Mouse (Mus musculus): ENCODE measurements at regions not wholly inside any gene's neighbourhood (a gene's known extent, or its start where the extent isn't known, plus 50 kb on each side); places are given as distances from the start of the nearest gene placed in this dataset.

DNA sequence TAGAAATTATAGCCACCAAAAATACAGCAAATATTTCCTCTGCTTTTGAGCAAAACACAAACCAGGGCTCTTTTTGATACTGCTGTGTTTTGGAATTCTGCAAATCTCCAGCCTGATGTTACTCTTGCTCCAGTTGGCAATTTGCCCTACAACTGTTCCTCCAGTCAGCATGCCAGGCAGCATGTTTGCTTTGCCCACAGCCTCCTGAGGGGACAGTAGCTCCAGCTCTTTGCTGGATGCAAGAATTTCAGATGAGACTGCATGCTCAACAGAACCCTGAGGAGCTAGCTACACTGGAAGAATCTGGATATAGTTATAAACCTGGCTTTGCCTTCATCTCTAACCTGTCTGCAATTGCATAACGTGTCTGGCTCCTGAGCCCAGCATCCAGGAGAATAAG is 141.7 kb downstream of the Fam76b start:
- H3K4me2 ChIP-seq (ENCODE audit: low read depth) = no peak overlapping the region

GRCm38 (mm10) chr9:13973600-13973999 is 146.1 kb downstream of the Fam76b start:
- no peak overlapping the region for H3K27ac ChIP-seq
- no peaks in the 10 kb centered on the region for H3K27me3 ChIP-seq (ENCODE audit: control insufficient read depth, insufficient read depth, low read length)
- ATAC-seq (ENCODE audit: insufficient read depth) (no peak), DNase-seq (ENCODE audit: low read depth in 3 of 3, low spot score in 3 of 3) (no peak)
- no peaks in the 10 kb centered on the region for H3K9me3 ChIP-seq (ENCODE audit: control insufficient read depth, low read length)
- H3K4me2 ChIP-seq (ENCODE audit: low read depth) = no peak overlapping the region
- H3K4me3 ChIP-seq (ENCODE audit: insufficient read depth in 1 of 2, low read depth in 2 of 2, low read length in 2 of 2) = no peak overlapping the region
- no peaks in the 10 kb centered on the region for H3K4me1 ChIP-seq (replicated peaks; ENCODE audit: control insufficient read depth in 2 of 2, insufficient read depth in 2 of 2, low read length in 1 of 2)
- WGBS (ENCODE audit: insufficient replicate concordance) = 35% methylated on average over 4 of the region's 4 CpGs
- H3K9ac ChIP-seq (replicated peaks) = no peak overlapping the region
- TF ChIP-seq EP300 (IDR thresholded peaks at IDR 0.05; ENCODE audit: low read depth) (no peak), CTCF (IDR thresholded peaks at IDR 0.05; ENCODE audit: low read depth) (no peak)
- no peaks in the 10 kb centered on the region for H3K36me3 ChIP-seq (replicated peaks; ENCODE audit: control insufficient read depth, insufficient read depth, low read depth)

More for the DNA sequence above, 141.7 kb downstream of the Fam76b start:
- ATAC-seq (ENCODE audit: insufficient read depth) (no peak), DNase-seq (ENCODE audit: low read depth in 3 of 3, low spot score in 3 of 3) (no peak)
- H3K9me3 ChIP-seq (ENCODE audit: control insufficient read depth, low read length) = no peaks in the 10 kb centered on the region
- no peak overlapping the region for H3K27ac ChIP-seq
- no peak overlapping the region for H3K4me3 ChIP-seq (ENCODE audit: insufficient read depth in 1 of 2, low read depth in 2 of 2, low read length in 2 of 2)
- H3K36me3 ChIP-seq (replicated peaks; ENCODE audit: control insufficient read depth, insufficient read depth, low read depth) = no peaks in the 10 kb centered on the region
- no peak overlapping the region for H3K9ac ChIP-seq (replicated peaks)
- no peaks in the 10 kb centered on the region for H3K27me3 ChIP-seq (ENCODE audit: control insufficient read depth, insufficient read depth, low read length)
- 42% methylated on average over 1 of the region's 1 CpGs for WGBS (ENCODE audit: insufficient replicate concordance)
- H3K4me1 ChIP-seq (replicated peaks; ENCODE audit: control insufficient read depth in 2 of 2, insufficient read depth in 2 of 2, low read length in 1 of 2) = no peaks in the 10 kb centered on the region
- no peak for TF ChIP-seq CTCF (IDR thresholded peaks at IDR 0.05; ENCODE audit: low read depth)

DNA sequence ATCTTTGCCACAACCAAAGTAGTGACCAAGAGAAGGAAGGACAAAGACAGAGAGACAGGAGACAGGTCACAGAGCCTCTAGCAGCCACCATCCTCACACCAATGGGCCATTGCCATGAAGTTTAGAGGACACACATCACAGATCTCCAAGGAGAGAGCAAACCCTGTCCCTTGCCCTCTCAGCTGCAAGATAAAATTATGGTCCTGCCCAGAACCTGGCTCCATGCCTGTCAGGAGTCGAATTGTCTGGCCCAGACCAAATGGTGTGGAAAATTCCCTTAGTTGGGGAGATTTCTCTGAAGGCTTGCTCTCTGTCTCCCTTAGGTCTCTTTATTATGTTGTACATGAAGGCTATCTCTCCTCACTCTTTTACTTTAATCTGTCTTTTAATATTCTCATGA is 147.4 kb downstream of the Fam76b start:
- Histone ChIP-seq H3K9me3 (ENCODE audit: control insufficient read depth, low read length) (no peaks in the 10 kb centered on the region), H3K4me3 (ENCODE audit: insufficient read depth in 1 of 2, low read depth in 2 of 2, low read length in 2 of 2) (no peak overlapping the region), H3K9ac (replicated peaks) (no peak overlapping the region), H3K4me2 (ENCODE audit: low read depth) (no peak overlapping the region), H3K27me3 (ENCODE audit: control insufficient read depth, insufficient read depth, low read length) (no peaks in the 10 kb centered on the region), H3K27ac (no peak overlapping the region), H3K36me3 (replicated peaks; ENCODE audit: control insufficient read depth, insufficient read depth, low read depth) (no peaks in the 10 kb centered on the region), H3K4me1 (replicated peaks; ENCODE audit: control insufficient read depth in 2 of 2, insufficient read depth in 2 of 2, low read length in 1 of 2) (no peaks in the 10 kb centered on the region)
- DNase-seq (ENCODE audit: low read depth in 3 of 3, low spot score in 3 of 3) (no peak), ATAC-seq (ENCODE audit: insufficient read depth) (no peak)
- no peak for TF ChIP-seq EP300 (IDR thresholded peaks at IDR 0.05; ENCODE audit: low read depth)
- TF ChIP-seq CTCF (IDR thresholded peaks at IDR 0.05; ENCODE audit: low read depth) = no peak
- 44% methylated on average over 1 of the region's 1 CpGs for WGBS (ENCODE audit: insufficient replicate concordance)

- no peak overlapping the region for H3K4me2 ChIP-seq (ENCODE audit: low read depth)
- DNase-seq (ENCODE audit: low read depth in 3 of 3, low spot score in 3 of 3) (no peak), ATAC-seq (ENCODE audit: insufficient read depth) (no peak)
- no peak overlapping the region for H3K9ac ChIP-seq (replicated peaks)
- 36% methylated on average over 6 of the region's 6 CpGs for WGBS (ENCODE audit: insufficient replicate concordance)
- H3K4me3 ChIP-seq (ENCODE audit: insufficient read depth in 1 of 2, low read depth in 2 of 2, low read length in 2 of 2) = no peak overlapping the region
- no peaks in the 10 kb centered on the region for H3K36me3 ChIP-seq (replicated peaks; ENCODE audit: control insufficient read depth, insufficient read depth, low read depth)
- TF ChIP-seq CTCF (IDR thresholded peaks at IDR 0.05; ENCODE audit: low read depth) = no peak
- no peak for TF ChIP-seq EP300 (IDR thresholded peaks at IDR 0.05; ENCODE audit: low read depth)
- H3K27me3 ChIP-seq (ENCODE audit: control insufficient read depth, insufficient read depth, low read length) = no peaks in the 10 kb centered on the region
- H3K27ac ChIP-seq = no peak overlapping the region
- H3K4me1 ChIP-seq (replicated peaks; ENCODE audit: control insufficient read depth in 2 of 2, insufficient read depth in 2 of 2, low read length in 1 of 2) = no peaks in the 10 kb centered on the region
- no peaks in the 10 kb centered on the region for H3K9me3 ChIP-seq (ENCODE audit: control insufficient read depth, low read length)
These were observed 151.3 kb downstream of the Fam76b start for GRCm38 (mm10) chr9:13978842-13979241.

GRCm38 (mm10) chr9:13987486-13987885 is 160.0 kb downstream of the Fam76b start:
- TF ChIP-seq CTCF (IDR thresholded peaks at IDR 0.05; ENCODE audit: low read depth) = no peak
- Histone ChIP-seq H3K36me3 (replicated peaks; ENCODE audit: control insufficient read depth, insufficient read depth, low read depth) (no peaks in the 10 kb centered on the region), H3K9me3 (ENCODE audit: control insufficient read depth, low read length) (no peaks in the 10 kb centered on the region), H3K27me3 (ENCODE audit: control insufficient read depth, insufficient read depth, low read length) (no peaks in the 10 kb centered on the region), H3K27ac (no peak overlapping the region), H3K4me2 (ENCODE audit: low read depth) (no peak overlapping the region), H3K4me1 (replicated peaks; ENCODE audit: control insufficient read depth in 2 of 2, insufficient read depth in 2 of 2, low read length in 1 of 2) (no peaks in the 10 kb centered on the region), H3K4me3 (ENCODE audit: insufficient read depth in 1 of 2, low read depth in 2 of 2, low read length in 2 of 2) (no peak overlapping the region), H3K9ac (replicated peaks) (no peak overlapping the region)
- DNase-seq (ENCODE audit: low read depth in 3 of 3, low spot score in 3 of 3) (no peak), ATAC-seq (ENCODE audit: insufficient read depth) (no peak)
- 67% methylated on average over 8 of the region's 8 CpGs for WGBS (ENCODE audit: insufficient replicate concordance)

- Histone ChIP-seq H3K36me3 (replicated peaks; ENCODE audit: control insufficient read depth, insufficient read depth, low read depth) (no peaks in the 10 kb centered on the region), H3K9ac (replicated peaks) (no peak overlapping the region), H3K9me3 (ENCODE audit: control insufficient read depth, low read length) (no peaks in the 10 kb centered on the region), H3K4me1 (replicated peaks; ENCODE audit: control insufficient read depth in 2 of 2, insufficient read depth in 2 of 2, low read length in 1 of 2) (no peaks in the 10 kb centered on the region), H3K4me3 (ENCODE audit: insufficient read depth in 1 of 2, low read depth in 2 of 2, low read length in 2 of 2) (no peak overlapping the region), H3K4me2 (ENCODE audit: low read depth) (no peak overlapping the region), H3K27ac (no peak overlapping the region), H3K27me3 (ENCODE audit: control insufficient read depth, insufficient read depth, low read length) (no peaks in the 10 kb centered on the region)
- TF ChIP-seq EP300 (IDR thresholded peaks at IDR 0.05; ENCODE audit: low read depth) (no peak), CTCF (IDR thresholded peaks at IDR 0.05; ENCODE audit: low read depth) (no peak)
- DNase-seq (ENCODE audit: low read depth in 3 of 3, low spot score in 3 of 3) (no peak), ATAC-seq (ENCODE audit: insufficient read depth) (no peak)
- 48% methylated on average over 4 of the region's 4 CpGs for WGBS (ENCODE audit: insufficient replicate concordance)
These were observed 161.4 kb downstream of the Fam76b start for GRCm38 (mm10) chr9:13988901-13989300.

Data from liver, embryonic 14.5 days (tissue).